Mouse (Mus musculus) monocyte, adult 2 months (primary cell): ENCODE results near the gene Chordc1.
"Not testable (repeated sequence)": the region's sequence is repeated elsewhere in the genome, so short reads cannot be mapped to it uniquely, and the experiment has no call there.

ENCODE experiments used
- DNase-seq, 2 experiments: peaks; one replicate each; pipeline ENCODE4 v3.0.0; 2022; ENCODE audit warnings: low spot score in 2 of 2, low read depth in 1 of 2

Chordc1 gene

GRCm38 (mm10) chr9:18291571-18292429 is at the start of gene Chordc1:
TSS of gene Chordc1 (plus strand) at chr9:18292125.
- DNase-seq, result peak; percentile 67 to 83

- DNase-seq, result no peak
Observed at GRCm38 (mm10) chr9:18275901-18276300, 16.0 kb upstream of the Chordc1 start.

GRCm38 (mm10) chr9:18276844-18277243 is 15.1 kb upstream of the Chordc1 start:
- DNase-seq, result no peak

- no peak for DNase-seq
Observed at GRCm38 (mm10) chr9:18277497-18277896, 14.4 kb upstream of the Chordc1 start.

DNA sequence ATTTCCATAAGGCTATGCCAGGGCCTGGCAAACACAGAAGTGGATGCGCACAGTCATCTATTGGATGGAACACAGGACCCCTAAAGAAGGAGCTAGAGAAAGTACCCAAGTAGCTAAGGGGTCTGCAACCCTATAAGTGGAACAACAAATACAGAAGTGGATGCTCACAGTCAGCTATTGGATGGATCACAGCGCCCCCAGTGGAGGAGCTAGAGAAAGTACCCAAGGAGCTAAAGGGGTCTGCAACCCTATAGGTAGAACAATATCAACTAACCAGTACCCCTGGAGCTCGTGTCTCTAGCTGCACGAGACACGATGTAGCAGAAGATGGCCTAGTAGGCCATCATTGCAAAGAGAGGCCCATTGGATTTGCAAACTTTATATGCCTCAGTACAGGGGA is 13.2 kb upstream of the Chordc1 start:
- not testable (repeated sequence) for DNase-seq

DNA sequence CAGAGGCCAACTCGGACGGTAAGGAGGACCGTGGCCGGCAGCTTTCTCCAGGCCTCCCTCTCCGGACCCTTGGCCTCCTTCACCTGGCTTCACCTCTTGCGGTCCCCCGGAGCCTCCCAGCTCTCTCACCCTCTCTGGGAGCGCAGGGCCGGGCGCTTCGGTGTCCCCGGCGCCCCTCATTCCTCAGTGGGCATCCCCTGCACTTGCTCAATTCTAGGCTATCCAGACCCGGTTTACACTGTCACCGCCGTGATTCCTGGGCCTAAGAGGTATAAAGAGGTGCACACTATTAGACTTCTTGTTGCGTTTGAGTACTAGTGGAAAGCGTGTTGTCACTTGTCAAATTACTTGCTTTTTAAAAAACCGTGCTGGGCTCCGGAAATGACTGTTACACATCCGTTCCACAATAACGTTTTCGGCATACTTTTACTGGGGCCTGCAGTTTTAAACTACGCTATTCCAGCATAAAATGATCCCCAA is 558 bp downstream of the Chordc1 start:
- DNase-seq, result no peak

- no peak for DNase-seq
Observed at GRCm38 (mm10) chr9:18293026-18293781, 1.3 kb downstream of the Chordc1 start.

DNA sequence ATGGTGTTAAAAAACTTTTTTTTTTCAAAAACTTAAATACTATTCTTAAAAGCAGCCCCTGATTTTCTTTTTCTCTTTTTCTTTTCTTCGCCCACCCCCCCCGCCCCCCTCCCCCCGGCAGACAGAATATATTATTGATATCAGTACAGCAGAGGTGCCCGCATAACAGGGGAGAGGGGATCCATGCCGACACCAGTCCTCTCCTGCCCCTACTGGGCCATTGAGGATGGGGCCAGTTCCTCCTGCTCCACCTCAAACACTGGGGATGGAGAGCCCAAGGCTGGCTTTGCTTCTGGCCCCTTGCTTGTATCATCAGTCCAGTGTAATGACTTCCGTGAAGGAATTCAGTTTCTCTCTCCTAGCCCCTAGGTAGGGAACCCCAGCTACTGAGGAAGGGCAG is 6.4 kb downstream of the Chordc1 start:
- no peak for DNase-seq

DNA sequence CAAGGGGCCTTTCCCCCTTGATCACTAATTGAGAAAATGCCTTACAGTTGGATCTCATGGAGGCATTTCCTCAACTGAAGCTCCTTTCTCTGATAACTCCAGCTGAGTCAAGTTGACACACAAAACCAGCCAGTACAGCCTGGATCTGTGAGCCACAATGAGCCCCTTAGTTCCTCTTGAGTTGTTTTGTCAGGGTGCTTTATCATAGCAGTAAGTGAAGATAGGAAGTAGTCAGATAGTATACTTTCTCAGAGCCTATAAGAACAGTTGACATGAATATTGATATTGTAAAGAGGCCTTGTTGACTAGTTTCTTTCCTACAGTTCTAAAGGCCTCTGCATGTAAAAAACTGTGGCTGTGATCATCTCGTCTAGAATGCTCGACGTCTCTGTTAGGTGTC is 28.1 kb downstream of the Chordc1 start:
- DNase-seq, result no peak
